Mouse (Mus musculus) embryonic facial prominence, embryonic 11.5 days (tissue): ENCODE measurements around the gene Thap8. TPM values are rescaled to one million over a fixed set of nuclear protein-coding genes. Genes with fewer than 3 reads are reported as not detected.

Experiments
- ATAC-seq: fragments of 200-750 bp; cut with Nextera tagmentation; replicated peaks from 2 replicates; pipeline ENCODE4 v1.8.0; 2017; ENCODE audit warnings: low read depth; ENCODE audit not compliant: insufficient number of reproducible peaks, low FRiP score, low TSS enrichment
- DNase-seq: peaks from one replicate; pipeline ENCODE4 v3.0.0-alpha.2; 2015; ENCODE audit warnings: low spot score
- H3K27ac ChIP-seq: fragments of 300-500 bp; sonication (generic); replicated peaks from 2 replicates; pipeline ENCODE4 v1.5.1; 2014; ENCODE audit warnings: mild to moderate bottlenecking, low read depth, low read length, control low read depth
- H3K27me3 ChIP-seq: fragments of 300-500 bp; sonication (generic); 2 replicates; pipeline ENCODE4 v1.6.1; 2014; ENCODE audit warnings: mild to moderate bottlenecking, low read length, moderate library complexity, mixed read lengths; ENCODE audit not compliant: control insufficient read depth, insufficient read depth
- H3K36me3 ChIP-seq: fragments of 300-500 bp; sonication (generic); replicated peaks from 2 replicates; pipeline ENCODE4 v1.6.1; 2014; ENCODE audit warnings: low read depth, mild to moderate bottlenecking, low read length, moderate library complexity, mixed read lengths; ENCODE audit not compliant: control insufficient read depth, insufficient read depth
- H3K4me1 ChIP-seq: fragments of 300-500 bp; sonication (generic); 2 replicates; pipeline ENCODE4 v1.6.1; 2014; ENCODE audit warnings: low read length, mixed read lengths; ENCODE audit not compliant: control insufficient read depth, insufficient read depth
- H3K4me2 ChIP-seq: fragments of 300-500 bp; sonication (generic); 2 replicates; pipeline ENCODE4 v1.6.1; 2014; ENCODE audit warnings: low read depth, mild to moderate bottlenecking, control low read depth, low read length, moderate library complexity
- H3K4me3 ChIP-seq: fragments of 300-500 bp; sonication (generic); 2 replicates; pipeline ENCODE4 v1.5.1; 2014; ENCODE audit warnings: low read depth, low read length, control low read depth
- H3K9ac ChIP-seq: fragments of 300-500 bp; sonication (generic); replicated peaks from 2 replicates; pipeline ENCODE4 v1.6.1; 2014; ENCODE audit warnings: mild to moderate bottlenecking, control low read depth, low read length
- H3K9me3 ChIP-seq: fragments of 300-500 bp; sonication (generic); replicated peaks from 2 replicates; pipeline ENCODE4 v1.6.1; 2016; ENCODE audit warnings: mild to moderate bottlenecking, low read length, inconsistent platforms, mixed read lengths; ENCODE audit not compliant: control insufficient read depth
- WGBS: fragments of 180-500 bp; shearing (Covaris S2); extraction: QIAGEN DNeasy Blood & Tissue Kit; methylation state at CpG from one replicate; pipeline ENCODE4 v1.1.7; 2014; 5-methylcytosine and 5-hydroxymethylcytosine counted together
- polyA plus RNA-seq: library from polyadenylated mRNA; unstranded; fragments of >200 nt; fragmentation: Nextera tagmentation; extraction: Ambion mirVana; gene quantifications from 2 replicates; pipeline ENCODE4 v1.2.1, GENCODE M21; 2014

Gene Thap8
- polyA plus RNA-seq, 1 experiment from 2014 or later = 0.28 TPM

DNA sequence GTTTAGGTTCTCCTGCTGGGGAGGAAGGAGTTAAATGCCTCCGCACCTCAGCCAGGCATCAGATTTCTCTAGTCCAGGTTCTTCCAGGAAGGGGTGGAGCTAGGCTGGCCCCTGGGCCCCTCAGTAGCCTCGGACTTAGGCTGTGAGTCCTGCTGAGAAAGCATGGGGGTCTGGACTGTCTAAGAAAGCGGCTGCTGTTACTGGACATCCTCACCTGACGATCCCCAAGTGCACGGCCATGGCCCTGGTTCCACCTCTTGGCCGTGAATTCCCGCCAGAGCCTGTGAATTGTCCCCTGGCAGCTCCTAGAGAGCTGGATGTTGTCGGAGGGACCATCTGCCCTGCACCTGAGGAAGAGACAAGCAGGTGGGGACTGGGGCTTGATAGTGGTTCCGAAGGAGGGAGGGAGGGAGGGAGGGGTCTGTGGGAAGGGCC is 34.8 kb downstream of the Thap8 start, which contains the start of gene Syne4:
Syne4 (plus strand) TSS at position 87 of the 435 bp plus-strand sequence.
- 1% methylated on average over 9 of the region's 9 CpGs for WGBS
- peak; percentile 84 for DNase-seq
- Histone ChIP-seq H3K4me1 (0 out of 2 replicates have a peak, but pooled peaks cover 2% of the 10 kb centered on the region), H3K4me3 (peak within 1 kb of the TSS; percentile 49), H3K4me2 (peak within 1 kb of the TSS; percentile 54), H3K9me3 (no peaks in the 10 kb centered on the region), H3K27me3 (no peaks in the 10 kb centered on the region), H3K9ac (peak within 1 kb of the TSS; percentile 48), H3K27ac (0 out of 2 replicates have a peak within 1 kb of the TSS, but pooled peaks have one; percentile 15), H3K36me3 (no peaks in the 10 kb centered on the region; the same call in 1 of the 2 replicates)
- peak; percentile 72 for ATAC-seq

DNA sequence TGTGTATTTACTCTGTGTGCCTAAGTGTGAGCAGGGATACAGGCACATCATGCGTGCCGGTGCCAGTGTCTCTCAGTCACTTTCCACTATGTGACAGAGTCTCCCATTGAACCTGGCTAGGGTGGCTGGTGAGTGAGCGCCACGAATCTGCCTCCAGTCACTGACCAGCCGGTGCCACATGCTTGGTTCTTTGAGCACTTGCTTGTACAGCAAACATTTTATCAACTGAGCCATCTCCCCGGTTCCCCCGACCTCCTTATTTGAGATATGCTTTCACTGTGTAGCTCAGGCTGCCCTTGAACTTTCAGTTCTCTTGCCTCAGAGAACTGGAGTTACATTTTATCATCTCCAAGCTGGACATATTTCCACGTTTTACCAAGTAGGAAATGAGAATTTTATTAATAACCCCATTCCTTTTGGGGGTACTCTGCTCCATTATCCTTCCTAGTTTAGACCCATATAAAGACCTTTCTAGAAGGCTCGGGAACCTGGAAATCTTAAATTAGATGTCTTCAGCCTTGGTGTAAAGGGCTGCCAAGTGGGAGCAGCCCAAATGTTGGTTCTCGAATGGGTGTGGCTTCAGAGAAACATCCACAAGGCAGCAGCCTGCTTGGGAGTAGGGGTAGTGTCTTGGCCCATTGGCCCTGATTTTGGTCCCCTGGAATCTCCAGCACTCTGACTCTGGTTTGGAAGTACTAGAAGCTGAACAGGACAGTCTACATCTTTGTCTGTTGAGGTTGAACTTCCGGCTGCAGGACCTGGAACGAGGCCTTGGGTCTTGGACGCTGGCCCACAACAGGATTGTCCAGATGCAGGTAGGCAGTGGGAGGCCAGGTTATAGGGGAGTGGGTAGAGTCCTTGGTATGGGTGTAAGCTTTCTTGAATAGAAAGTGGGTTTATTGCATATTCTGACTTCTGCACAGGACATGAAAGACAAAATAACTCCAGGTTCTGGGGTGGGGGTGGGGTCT is 36.0 kb downstream of the Thap8 start:
- Histone ChIP-seq H3K4me3 (peak overlapping the region; percentile 49), H3K27ac (no peak overlapping the region), H3K4me2 (peak overlapping the region; percentile 54), H3K27me3 (no peaks in the 10 kb centered on the region), H3K4me1 (0 out of 2 replicates have a peak, but pooled peaks cover 2% of the 10 kb centered on the region), H3K36me3 (no peaks in the 10 kb centered on the region), H3K9ac (no peak overlapping the region; the same call in 1 of the 2 replicates), H3K9me3 (no peaks in the 10 kb centered on the region)
- 70% methylated on average over 13 of the region's 13 CpGs for WGBS
- ATAC-seq = no peak
- DNase-seq = no peak

DNA sequence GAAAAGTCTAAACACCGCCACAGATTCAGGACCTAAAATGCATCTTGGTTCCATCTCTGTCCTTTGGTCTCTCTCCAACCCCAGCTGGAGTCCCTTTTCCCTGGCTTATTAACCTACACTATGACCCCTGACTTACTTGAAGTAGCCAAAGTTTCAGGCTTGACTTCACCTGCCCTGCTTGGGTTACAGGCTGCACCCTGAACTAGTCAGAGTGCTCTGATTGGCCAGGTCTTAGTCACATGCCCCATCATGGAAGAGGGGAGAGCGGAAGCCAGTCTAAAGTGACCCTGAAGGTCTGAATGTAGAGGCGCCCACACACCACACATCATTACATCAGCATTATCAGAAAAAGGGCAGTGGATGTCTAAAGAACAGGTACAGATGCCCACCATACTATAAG is 38.2 kb downstream of the Thap8 start:
- Histone ChIP-seq H3K4me3 (no peak overlapping the region), H3K4me2 (no peak overlapping the region), H3K36me3 (no peaks in the 10 kb centered on the region), H3K9me3 (no peaks in the 10 kb centered on the region), H3K4me1 (0 out of 2 replicates have a peak, but pooled peaks cover 2% of the 10 kb centered on the region), H3K9ac (no peak overlapping the region), H3K27me3 (no peaks in the 10 kb centered on the region), H3K27ac (no peak overlapping the region)
- no peak for ATAC-seq
- 90% methylated on average over 3 of the region's 3 CpGs for WGBS
- no peak for DNase-seq

DNA sequence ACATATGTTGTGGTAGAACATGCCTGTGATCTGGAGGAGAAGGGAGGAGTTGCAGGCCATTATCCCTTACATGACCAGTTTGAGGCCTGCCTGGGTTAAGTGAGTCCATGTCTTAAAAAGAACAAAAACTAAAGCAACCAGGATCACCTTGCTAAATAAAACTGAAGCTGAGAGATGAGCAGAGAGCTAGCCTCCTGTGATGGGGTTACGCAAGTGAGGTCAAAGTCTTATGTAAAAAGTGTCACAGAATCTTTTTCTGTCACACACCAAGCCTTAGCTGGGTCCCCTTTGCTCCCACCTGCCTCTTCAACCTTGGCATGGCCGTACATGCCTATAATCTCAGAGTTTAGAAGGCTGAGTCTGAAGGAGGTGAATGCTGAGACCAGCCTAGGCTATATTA is 41.1 kb downstream of the Thap8 start:
- WGBS = 72% methylated on average over 2 of the region's 2 CpGs
- ATAC-seq (no peak), DNase-seq (no peak)
- H3K4me1 ChIP-seq = no peaks in the 10 kb centered on the region
- no peaks in the 10 kb centered on the region for H3K9me3 ChIP-seq
- H3K4me3 ChIP-seq = no peak overlapping the region; the same call in 1 of the 2 replicates
- no peaks in the 10 kb centered on the region for H3K27me3 ChIP-seq
- peak overlapping the region; percentile 5; the same call in 1 of the 2 replicates for H3K9ac ChIP-seq
- H3K36me3 ChIP-seq = no peaks in the 10 kb centered on the region
- peak overlapping the region; percentile 83 for H3K4me2 ChIP-seq
- H3K27ac ChIP-seq = no peak overlapping the region

DNA sequence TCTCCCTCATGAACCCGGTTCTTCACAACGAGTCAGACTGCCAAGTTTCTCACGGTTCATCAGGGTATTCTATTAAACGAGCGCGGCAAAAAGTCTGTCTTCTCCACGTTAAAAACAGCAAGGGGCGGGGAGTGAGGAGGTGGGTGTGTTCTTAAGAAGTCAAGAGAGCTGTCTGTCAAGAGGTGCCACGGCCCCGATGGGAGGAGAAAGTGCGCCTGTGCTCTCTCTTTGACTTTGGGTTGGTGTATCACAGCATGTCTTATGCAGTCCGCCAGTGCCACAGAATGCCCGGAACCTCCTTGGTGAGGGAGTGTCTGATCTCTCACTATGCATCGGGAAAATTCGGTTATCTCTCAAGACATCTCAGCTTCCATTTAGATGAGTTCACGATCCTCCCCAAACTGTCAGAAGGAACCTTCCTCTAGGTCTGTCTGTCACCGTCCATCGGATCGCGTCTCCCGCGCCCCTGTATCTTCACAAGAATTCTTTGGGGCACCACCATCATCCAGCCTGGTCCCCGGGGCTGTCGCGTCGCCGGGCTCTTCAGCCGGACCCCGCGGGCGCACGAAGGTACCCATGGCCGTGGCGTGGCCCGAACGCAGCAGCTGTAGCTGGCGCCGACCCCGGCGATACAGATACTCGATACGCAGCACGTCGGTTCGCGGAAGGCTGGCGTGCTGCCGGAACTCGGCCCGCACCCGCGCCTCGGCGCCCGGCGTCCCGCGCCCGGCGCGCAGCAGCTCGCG is 41.8 kb downstream of the Thap8 start, which contains the start of gene E130208F15Rik:
E130208F15Rik (plus strand) TSS at position 202 of the 746 bp plus-strand sequence.
- ATAC-seq (peak; percentile 76), DNase-seq (peak; percentile 76)
- Histone ChIP-seq H3K36me3 (no peaks in the 10 kb centered on the region), H3K27me3 (no peaks in the 10 kb centered on the region), H3K9ac (peak within 1 kb of the TSS; percentile 87), H3K4me3 (peak within 1 kb of the TSS; percentile 87), H3K4me1 (no peaks in the 10 kb centered on the region), H3K9me3 (no peaks in the 10 kb centered on the region), H3K27ac (peak within 1 kb of the TSS; percentile 80; the same call in 1 of the 2 replicates), H3K4me2 (peak within 1 kb of the TSS; percentile 83)
- under 1% methylated on average over 63 of the region's 63 CpGs for WGBS

DNA sequence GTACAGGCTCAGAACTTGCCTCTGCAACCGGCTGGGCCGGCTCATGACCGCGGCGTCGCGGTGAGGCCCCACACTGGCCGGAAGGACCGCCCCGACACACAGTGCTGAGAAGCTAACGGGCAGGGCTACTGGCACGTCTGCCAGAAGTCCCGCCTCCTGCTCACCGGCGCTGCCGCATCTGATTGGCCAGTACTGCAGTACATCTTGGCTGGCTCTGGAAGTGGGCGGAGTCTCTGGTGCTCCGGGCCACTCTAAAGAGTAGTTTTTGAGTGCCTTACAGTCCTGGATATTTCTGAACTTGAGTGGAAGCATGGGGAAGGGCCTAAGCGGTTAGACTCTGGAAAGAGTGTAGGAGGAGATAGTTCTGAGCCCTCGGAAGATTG is 42.4 kb downstream of the Thap8 start:
- H3K9me3 ChIP-seq = no peaks in the 10 kb centered on the region
- peak overlapping the region; percentile 87 for H3K4me3 ChIP-seq
- WGBS = 0% methylated on average over 20 of the region's 20 CpGs
- H3K27me3 ChIP-seq = no peaks in the 10 kb centered on the region
- DNase-seq (peak; percentile 97), ATAC-seq (peak; percentile 98)
- no peaks in the 10 kb centered on the region for H3K4me1 ChIP-seq
- H3K36me3 ChIP-seq = no peaks in the 10 kb centered on the region
- H3K4me2 ChIP-seq = peak overlapping the region; percentile 83
- H3K9ac ChIP-seq = peak overlapping the region; percentile 87
- H3K27ac ChIP-seq = peak overlapping the region; percentile 80; the same call in 1 of the 2 replicates

DNA sequence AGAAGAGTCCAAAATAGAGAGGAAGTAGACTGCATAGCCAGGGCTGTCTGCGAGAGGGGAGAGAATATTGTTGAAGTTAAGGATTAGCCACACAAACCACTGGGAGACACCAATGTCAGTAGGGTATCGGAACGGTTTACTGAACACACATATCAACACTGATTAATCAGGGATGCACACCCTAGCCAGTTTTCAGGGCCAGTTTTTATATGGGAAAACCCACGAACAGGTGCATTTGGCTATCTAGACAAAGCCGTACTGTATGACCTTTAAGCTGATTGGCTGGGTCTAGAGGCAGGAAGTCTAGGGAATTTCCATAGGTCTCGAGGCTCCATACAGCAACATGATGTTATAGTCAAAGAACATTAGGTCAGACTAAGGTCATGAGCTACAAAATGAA is 43.0 kb downstream of the Thap8 start:
- H3K4me1 ChIP-seq = no peaks in the 10 kb centered on the region
- no peak for DNase-seq
- 33% methylated on average over 6 of the region's 6 CpGs for WGBS
- peak overlapping the region; percentile 87 for H3K4me3 ChIP-seq
- H3K9me3 ChIP-seq = no peaks in the 10 kb centered on the region
- no peaks in the 10 kb centered on the region for H3K27me3 ChIP-seq
- no peaks in the 10 kb centered on the region for H3K36me3 ChIP-seq
- peak overlapping the region; percentile 83 for H3K4me2 ChIP-seq
- H3K9ac ChIP-seq = peak overlapping the region; percentile 87
- no peak for ATAC-seq
- H3K27ac ChIP-seq = 0 out of 2 replicates have a peak overlapping the region, but pooled peaks have one; percentile 9
